Mouse (Mus musculus) testis, adult 2 months (tissue): ENCODE data around the gene Gde1. TPM values are rescaled to one million over a fixed set of nuclear protein-coding genes. Genes with fewer than 3 reads are reported as not detected.

Experiments used
- H3K27ac ChIP-seq: fragments of 200-500 bp; 2 replicates; pipeline ENCODE4 v1.5.1; 2012; ENCODE audit warnings: low read depth, low read length; ENCODE audit not compliant: control insufficient read depth, insufficient read depth
- H3K27me3 ChIP-seq: fragments of 200-500 bp; 2 replicates; pipeline ENCODE4 v1.6.1; 2012; ENCODE audit warnings: mild to moderate bottlenecking, low read length, moderate library complexity; ENCODE audit not compliant: control insufficient read depth, insufficient read depth
- H3K36me3 ChIP-seq: fragments of 200-500 bp; 2 replicates; pipeline ENCODE4 v1.6.1; 2012; ENCODE audit warnings: mild to moderate bottlenecking, low read length; ENCODE audit not compliant: control insufficient read depth, insufficient read depth
- H3K4me1 ChIP-seq: fragments of 200-500 bp; 2 replicates; pipeline ENCODE4 v1.6.1; 2012; ENCODE audit warnings: low read length; ENCODE audit not compliant: control insufficient read depth, insufficient read depth
- H3K4me3 ChIP-seq: fragments of 200-500 bp; 2 replicates; pipeline ENCODE4 v1.5.1; 2012; ENCODE audit warnings: low read depth, mild to moderate bottlenecking, low read length, moderate library complexity, mixed read lengths; ENCODE audit not compliant: control insufficient read depth
- CTCF ChIP-seq: fragments of 200-500 bp; IDR thresholded peaks from 2 replicates; pipeline ENCODE4 v1.5.1; 2012; ENCODE audit warnings: low read depth, mild to moderate bottlenecking, inconsistent platforms, low read length, moderate library complexity; ENCODE audit not compliant: control insufficient read depth, insufficient read depth, insufficient replicate concordance
- POLR2A ChIP-seq: fragments of 200-500 bp; IDR thresholded peaks from 2 replicates; pipeline ENCODE4 v1.6.1; 2012; ENCODE audit warnings: low read depth, mild to moderate bottlenecking, inconsistent platforms, low read length, moderate library complexity; ENCODE audit not compliant: control insufficient read depth
- polyA plus RNA-seq: library from polyadenylated mRNA; depleted of rRNA; stranded (reverse); fragments of >200 nt; gene quantifications from 2 replicates; pipeline ENCODE4 v1.2.3, GENCODE M21; 2012; rRNA removed

Gene Gde1
- polyA plus RNA-seq, 1 experiment = 164 TPM

DNA sequence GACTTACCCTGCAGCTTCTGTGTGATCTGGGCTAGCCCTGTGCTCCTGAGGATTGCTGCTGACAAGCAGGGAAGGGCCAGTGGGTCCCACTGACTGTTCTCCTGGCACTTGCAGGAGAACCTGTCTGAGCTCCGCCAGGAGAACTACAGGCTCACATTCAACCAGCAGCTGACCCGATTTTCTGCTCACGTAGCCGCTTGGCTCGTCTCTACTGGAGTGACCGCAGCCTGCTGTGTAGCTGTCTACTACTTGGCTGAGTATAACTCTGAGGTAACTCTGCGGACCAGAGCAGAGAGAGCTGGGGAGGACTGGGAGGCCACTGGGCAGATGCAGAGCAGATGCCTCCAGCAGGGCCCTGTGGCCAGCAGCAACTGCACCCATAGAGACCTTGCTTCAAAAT lies 56.2 kb downstream of the Gde1 start:
- Histone ChIP-seq H3K4me3 (no peak overlapping the region), H3K4me1 (no peaks in the 10 kb centered on the region), H3K36me3 (no peaks in the 10 kb centered on the region), H3K27me3 (no peaks in the 10 kb centered on the region), H3K27ac (no peak overlapping the region)
- TF ChIP-seq CTCF (no peak), POLR2A (no peak)

DNA sequence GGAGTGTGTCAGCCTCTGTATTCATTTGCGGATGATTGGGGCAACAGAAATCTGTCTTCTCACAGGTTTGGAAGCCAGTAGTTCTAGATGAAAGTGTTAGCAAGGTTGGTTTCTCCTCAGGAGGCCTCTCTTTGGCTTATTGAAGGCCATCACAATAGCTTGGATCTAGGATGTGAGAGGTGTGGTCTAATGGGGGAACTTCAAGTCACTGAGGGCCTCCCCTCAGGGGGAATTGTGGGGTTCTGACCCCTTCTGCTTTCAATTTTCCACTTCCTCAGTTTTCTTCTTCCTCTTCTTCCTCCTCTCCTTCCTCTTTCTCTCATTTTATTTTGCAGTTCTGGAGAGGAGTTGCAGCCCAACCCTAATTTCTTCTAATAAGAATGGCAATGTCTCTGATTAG lies 59.3 kb downstream of the Gde1 start:
- no peak overlapping the region for H3K4me3 ChIP-seq
- no peaks in the 10 kb centered on the region for H3K4me1 ChIP-seq
- no peaks in the 10 kb centered on the region for H3K27me3 ChIP-seq
- no peak overlapping the region for H3K27ac ChIP-seq
- TF ChIP-seq CTCF = no peak
- no peak for TF ChIP-seq POLR2A
- H3K36me3 ChIP-seq = no peaks in the 10 kb centered on the region

Other genes with a start within 250 kb of the Gde1 start
- 0.49 and 0.57 TPM in 2 replicates for gene Itpripl2, start 213.8 kb downstream of the Gde1 start, polyA plus RNA-seq
- gene Coq7, start 172.4 kb downstream of the Gde1 start, polyA plus RNA-seq = 23.7 and 25.5 TPM in 2 replicates
- gene Tmc7, start 121.0 kb downstream of the Gde1 start, polyA plus RNA-seq = 90.3 and 97.3 TPM in 2 replicates
- gene Tmc5, start 108.5 kb downstream of the Gde1 start, polyA plus RNA-seq = 72.4 and 74.2 TPM in 2 replicates
- gene Ccp110, start 6.8 kb upstream of the Gde1 start, polyA plus RNA-seq = 45.0 and 59.8 TPM in 2 replicates
- 27.0 and 29.5 TPM in 2 replicates for gene Vps35l, start 34.4 kb upstream of the Gde1 start, polyA plus RNA-seq
- gene Iqck, start 150.0 kb upstream of the Gde1 start, polyA plus RNA-seq = 41.3 and 47.7 TPM in 2 replicates
- 26.1 and 34.7 TPM in 2 replicates for gene Knop1, start 150.5 kb upstream of the Gde1 start, polyA plus RNA-seq